Mouse (Mus musculus) testis, adult 2 months (tissue): ENCODE data around the gene Pdap1.

Experiments
- CTCF ChIP-seq: fragments of 200-500 bp; IDR thresholded peaks from 2 replicates; pipeline ENCODE4 v1.5.1; 2012; ENCODE audit warnings: low read depth, mild to moderate bottlenecking, inconsistent platforms, low read length, moderate library complexity; ENCODE audit not compliant: control insufficient read depth, insufficient read depth, insufficient replicate concordance
- POLR2A ChIP-seq: fragments of 200-500 bp; IDR thresholded peaks from 2 replicates; pipeline ENCODE4 v1.6.1; 2012; ENCODE audit warnings: low read depth, mild to moderate bottlenecking, inconsistent platforms, low read length, moderate library complexity; ENCODE audit not compliant: control insufficient read depth

DNA sequence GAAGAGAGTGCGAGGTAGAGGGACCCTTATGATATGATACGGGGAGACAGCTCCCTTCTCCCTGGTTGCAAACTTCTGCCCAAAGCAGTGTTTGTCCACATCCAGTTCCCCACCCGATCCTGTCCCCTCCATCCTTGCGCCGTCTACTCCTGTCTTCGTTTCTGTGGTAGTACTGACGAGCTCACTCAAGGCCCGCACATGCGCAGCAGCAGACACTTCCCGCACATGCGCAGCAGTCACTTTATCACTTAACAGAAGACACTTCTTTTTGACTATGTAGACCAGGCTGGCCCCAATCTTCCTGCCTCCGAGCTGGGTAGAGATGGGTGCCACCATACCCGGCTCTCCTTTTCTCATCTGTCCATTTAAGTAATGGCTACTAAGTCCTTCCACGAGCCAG lies 21.3 kb upstream of the Pdap1 start:
- no peak for TF ChIP-seq POLR2A
- no peak for TF ChIP-seq CTCF
